Mouse (Mus musculus): ENCODE data around the gene Nid2. TPM values are rescaled to one million over a fixed set of nuclear protein-coding genes. Genes with fewer than 3 reads are reported as not detected.

The Nid2 gene
- polyA plus RNA-seq, 1 experiment = 0.15 TPM

- Histone ChIP-seq H3K27me3 (replicated peaks) (peaks cover 5% of the 10 kb centered on the region), H3K4me1 (peaks cover 9% of the 10 kb centered on the region), H3K4me3 (replicated peaks) (no peak overlapping the region), H3K36me3 (replicated peaks; ENCODE audit: low read length) (no peaks in the 10 kb centered on the region), H3K9me3 (no peaks in the 10 kb centered on the region)
- TF ChIP-seq FLI1 (IDR thresholded peaks at IDR 0.05; ENCODE audit: low read length) = no peak
- TF ChIP-seq GATA1 (IDR thresholded peaks at IDR 0.05; ENCODE audit: borderline replicate concordance, low read length) = no peak
Measured at GRCm38 (mm10) chr14:19760721-19761120, 9.7 kb downstream of the Nid2 start.

- TF ChIP-seq FLI1 (IDR thresholded peaks at IDR 0.05; ENCODE audit: low read length) (no peak), GATA1 (IDR thresholded peaks at IDR 0.05; ENCODE audit: borderline replicate concordance, low read length) (no peak)
- no peaks in the 10 kb centered on the region for H3K36me3 ChIP-seq (replicated peaks; ENCODE audit: low read length)
- peaks cover 2% of the 10 kb centered on the region for H3K27me3 ChIP-seq (replicated peaks)
- H3K4me1 ChIP-seq = peaks cover 22% of the 10 kb centered on the region
- H3K4me3 ChIP-seq (replicated peaks) = peak overlapping the region; percentile 33
- H3K9me3 ChIP-seq = no peaks in the 10 kb centered on the region
Measured at GRCm38 (mm10) chr14:19762014-19762413, 10.9 kb downstream of the Nid2 start.

- TF ChIP-seq FLI1 (IDR thresholded peaks at IDR 0.05; ENCODE audit: low read length) (no peak), GATA1 (IDR thresholded peaks at IDR 0.05; ENCODE audit: borderline replicate concordance, low read length) (no peak)
- no peaks in the 10 kb centered on the region for H3K9me3 ChIP-seq
- H3K4me1 ChIP-seq = peaks cover 24% of the 10 kb centered on the region
- H3K4me3 ChIP-seq (replicated peaks) = no peak overlapping the region
- H3K27me3 ChIP-seq (replicated peaks) = peaks cover 2% of the 10 kb centered on the region
- H3K36me3 ChIP-seq (replicated peaks; ENCODE audit: low read length) = no peaks in the 10 kb centered on the region
Measured at GRCm38 (mm10) chr14:19763527-19763926, 12.5 kb downstream of the Nid2 start.

GRCm38 (mm10) chr14:19764331-19764730 lies 13.3 kb downstream of the Nid2 start:
- H3K36me3 ChIP-seq (replicated peaks; ENCODE audit: low read length) = no peaks in the 10 kb centered on the region
- H3K9me3 ChIP-seq = no peaks in the 10 kb centered on the region
- H3K27me3 ChIP-seq (replicated peaks) = peaks cover 2% of the 10 kb centered on the region
- TF ChIP-seq GATA1 (IDR thresholded peaks at IDR 0.05; ENCODE audit: borderline replicate concordance, low read length) (no peak), FLI1 (IDR thresholded peaks at IDR 0.05; ENCODE audit: low read length) (no peak)
- H3K4me3 ChIP-seq (replicated peaks) = no peak overlapping the region
- peaks cover 24% of the 10 kb centered on the region for H3K4me1 ChIP-seq

- TF ChIP-seq FLI1 (IDR thresholded peaks at IDR 0.05; ENCODE audit: low read length) = no peak
- TF ChIP-seq GATA1 (IDR thresholded peaks at IDR 0.05; ENCODE audit: borderline replicate concordance, low read length) = no peak
- Histone ChIP-seq H3K27me3 (replicated peaks) (peaks cover 2% of the 10 kb centered on the region), H3K4me3 (replicated peaks) (no peak overlapping the region), H3K4me1 (peaks cover 30% of the 10 kb centered on the region), H3K9me3 (no peaks in the 10 kb centered on the region), H3K36me3 (replicated peaks; ENCODE audit: low read length) (no peaks in the 10 kb centered on the region)
Measured at GRCm38 (mm10) chr14:19765539-19766379, 14.7 kb downstream of the Nid2 start.

GRCm38 (mm10) chr14:19766380-19766649 lies 15.2 kb downstream of the Nid2 start:
- H3K36me3 ChIP-seq (replicated peaks; ENCODE audit: low read length) = no peaks in the 10 kb centered on the region
- H3K4me3 ChIP-seq (replicated peaks) = no peak overlapping the region
- H3K4me1 ChIP-seq = peaks cover 36% of the 10 kb centered on the region
- no peak for TF ChIP-seq GATA1 (IDR thresholded peaks at IDR 0.05; ENCODE audit: borderline replicate concordance, low read length)
- no peak for TF ChIP-seq FLI1 (IDR thresholded peaks at IDR 0.05; ENCODE audit: low read length)
- H3K27me3 ChIP-seq (replicated peaks) = peaks cover 2% of the 10 kb centered on the region
- H3K9me3 ChIP-seq = no peaks in the 10 kb centered on the region

GRCm38 (mm10) chr14:19768648-19769047 lies 17.6 kb downstream of the Nid2 start:
- Histone ChIP-seq H3K36me3 (replicated peaks; ENCODE audit: low read length) (no peaks in the 10 kb centered on the region), H3K9me3 (no peaks in the 10 kb centered on the region), H3K4me3 (replicated peaks) (no peak overlapping the region), H3K27me3 (replicated peaks) (no peaks in the 10 kb centered on the region), H3K4me1 (peaks cover 53% of the 10 kb centered on the region)
- no peak for TF ChIP-seq GATA1 (IDR thresholded peaks at IDR 0.05; ENCODE audit: borderline replicate concordance, low read length)

- TF ChIP-seq FLI1 (IDR thresholded peaks at IDR 0.05; ENCODE audit: low read length) (no peak), GATA1 (IDR thresholded peaks at IDR 0.05; ENCODE audit: borderline replicate concordance, low read length) (no peak)
Measured at GRCm38 (mm10) chr14:19769441-19770200, 18.6 kb downstream of the Nid2 start.

GRCm38 (mm10) chr14:19771173-19771572 lies 20.1 kb downstream of the Nid2 start:
- peaks cover 43% of the 10 kb centered on the region for H3K4me1 ChIP-seq
- no peaks in the 10 kb centered on the region for H3K36me3 ChIP-seq (replicated peaks; ENCODE audit: low read length)
- peaks cover 2% of the 10 kb centered on the region for H3K9me3 ChIP-seq
- peak overlapping the region; percentile 26 for H3K4me3 ChIP-seq (replicated peaks)
- TF ChIP-seq FLI1 (IDR thresholded peaks at IDR 0.05; ENCODE audit: low read length) (no peak), GATA1 (IDR thresholded peaks at IDR 0.05; ENCODE audit: borderline replicate concordance, low read length) (no peak)
- no peaks in the 10 kb centered on the region for H3K27me3 ChIP-seq (replicated peaks)

More at GRCm38 (mm10) chr14:19769441-19770200, 18.6 kb downstream of the Nid2 start:
- Histone ChIP-seq H3K36me3 (replicated peaks; ENCODE audit: low read length) (no peaks in the 10 kb centered on the region), H3K4me1 (peaks cover 53% of the 10 kb centered on the region), H3K27me3 (replicated peaks) (no peaks in the 10 kb centered on the region), H3K9me3 (no peaks in the 10 kb centered on the region), H3K4me3 (replicated peaks) (no peak overlapping the region)

- peaks cover 33% of the 10 kb centered on the region for H3K4me1 ChIP-seq
- H3K9me3 ChIP-seq = peaks cover 14% of the 10 kb centered on the region
- H3K27me3 ChIP-seq (replicated peaks) = peaks cover 5% of the 10 kb centered on the region
- H3K4me3 ChIP-seq (replicated peaks) = no peak overlapping the region
- TF ChIP-seq GATA1 (IDR thresholded peaks at IDR 0.05; ENCODE audit: borderline replicate concordance, low read length) (no peak), FLI1 (IDR thresholded peaks at IDR 0.05; ENCODE audit: low read length) (no peak)
- H3K36me3 ChIP-seq (replicated peaks; ENCODE audit: low read length) = no peaks in the 10 kb centered on the region
Measured at GRCm38 (mm10) chr14:19774036-19774628, 23.1 kb downstream of the Nid2 start.
